Mouse (Mus musculus): ENCODE data around the gene Ap3s2. TPM values are rescaled to one million over a fixed set of nuclear protein-coding genes. Genes with fewer than 3 reads are reported as not detected.

Gene Ap3s2
- polyA plus RNA-seq (2012; rRNA removed) = 23.1 and 28.8 TPM in 2 replicates
- polyA plus RNA-seq (2014; fragmentation: Nextera tagmentation; extraction: Ambion mirVana) = 27.3 and 30.3 TPM in 2 replicates

DNA sequence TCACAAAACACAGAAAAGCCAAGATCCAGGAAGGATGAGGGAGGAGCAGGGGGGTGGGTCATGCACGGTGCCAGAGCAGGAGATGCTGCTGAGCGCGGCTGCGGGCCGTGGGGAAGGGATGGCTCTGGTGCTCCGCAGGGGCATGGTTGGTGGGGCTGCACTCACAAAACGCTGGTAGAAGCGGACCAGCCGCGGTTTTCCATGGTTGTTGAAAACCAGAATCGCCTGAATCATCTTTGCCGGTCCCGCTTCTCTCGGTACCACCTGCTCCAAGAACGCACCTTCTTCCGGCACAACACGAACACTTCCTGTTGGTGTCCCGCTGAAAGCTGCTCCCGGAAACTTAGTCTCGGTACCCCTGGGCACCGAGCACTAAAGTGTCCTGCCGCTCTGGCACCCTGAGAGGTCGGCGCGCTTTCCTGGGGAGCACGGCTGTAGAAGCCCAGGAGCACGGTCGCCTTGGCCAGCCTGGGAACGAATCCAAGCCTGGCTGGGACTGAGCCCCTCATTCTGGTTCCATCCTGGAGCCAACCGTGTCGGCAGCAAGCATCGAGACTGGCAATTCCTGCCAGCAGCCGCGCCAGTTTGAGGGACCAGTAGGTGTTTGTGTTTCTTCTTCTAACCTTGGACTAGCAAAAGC, at the start of gene Ap3s2:
Gene Ap3s2 (minus strand): TSS at position 306 of the 640 bp plus-strand sequence.
- DNase-seq (ENCODE audit: low spot score) = peak; percentile 85
- peak within 1 kb of the TSS; percentile 70; the same call in 1 of the 2 replicates for H3K27ac ChIP-seq (replicated peaks; ENCODE audit: low read depth, low read length)

DNA sequence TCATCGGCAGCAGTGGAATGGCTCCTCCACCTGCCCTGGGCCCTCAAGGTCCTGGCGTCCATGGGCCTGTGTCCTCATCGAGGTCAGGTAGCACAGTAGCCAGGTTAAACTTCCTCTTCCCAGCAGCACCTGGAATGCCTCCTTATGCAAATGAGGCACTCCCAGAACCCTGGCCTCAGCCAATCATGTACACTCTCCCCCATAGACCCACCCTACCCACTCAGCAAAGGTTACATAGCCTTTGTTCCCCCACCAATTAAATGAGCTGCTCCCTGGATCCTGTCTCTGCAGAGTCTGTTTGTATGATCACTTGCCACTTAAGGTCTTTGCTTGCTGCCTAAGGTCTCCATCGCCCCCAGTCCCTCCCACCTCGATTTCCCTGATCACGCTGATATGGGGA, 47.9 kb upstream of the Ap3s2 start:
- TF ChIP-seq POLR2A (IDR thresholded peaks at IDR 0.05; ENCODE audit: borderline replicate concordance, extremely low read depth, insufficient read depth, insufficient read length) = no peak
- Histone ChIP-seq H3K4me1 (ENCODE audit: control insufficient read depth, insufficient read depth, low read length) (no peaks in the 10 kb centered on the region), H3K4me3 (replicated peaks; ENCODE audit: low read length) (no peak overlapping the region), H3K9ac (ENCODE audit: low read depth, low read length, severe bottlenecking) (no peak overlapping the region), H3K36me3 (ENCODE audit: control insufficient read depth, insufficient read depth, low read length) (no peaks in the 10 kb centered on the region), H3K27me3 (ENCODE audit: control insufficient read depth, insufficient read depth, low read length) (no peaks in the 10 kb centered on the region), H3K27ac (replicated peaks; ENCODE audit: low read depth, low read length) (no peak overlapping the region), H3K4me2 (replicated peaks; ENCODE audit: low read depth, low read length, severe bottlenecking) (no peak overlapping the region), H3K9me3 (ENCODE audit: control insufficient read depth, low read length) (no peaks in the 10 kb centered on the region)
- 82% methylated on average over 6 of the region's 6 CpGs for WGBS
- no peak for ATAC-seq (ENCODE audit: low FRiP score, low read depth)
- DNase-seq (ENCODE audit: low spot score) = no peak

More for the DNA sequence above, at the start of gene Ap3s2:
- under 1% methylated on average over 34 of the region's 34 CpGs for WGBS
- Histone ChIP-seq H3K36me3 (ENCODE audit: control insufficient read depth, insufficient read depth, low read length) (peaks cover 8% of the 10 kb centered on the region; the same call in 1 of the 2 replicates), H3K4me3 (replicated peaks; ENCODE audit: low read length) (peak within 1 kb of the TSS; percentile 79), H3K9ac (ENCODE audit: low read depth, low read length, severe bottlenecking) (peak within 1 kb of the TSS; percentile 80), H3K4me2 (replicated peaks; ENCODE audit: low read depth, low read length, severe bottlenecking) (peak within 1 kb of the TSS; percentile 49), H3K4me1 (ENCODE audit: control insufficient read depth, insufficient read depth, low read length) (peaks cover 5% of the 10 kb centered on the region), H3K27me3 (ENCODE audit: control insufficient read depth, insufficient read depth, low read length) (no peaks in the 10 kb centered on the region), H3K9me3 (ENCODE audit: control insufficient read depth, low read length) (no peaks in the 10 kb centered on the region)
- ATAC-seq (ENCODE audit: low FRiP score, low read depth) = peak; percentile 90
- TF ChIP-seq POLR2A (IDR thresholded peaks at IDR 0.05; ENCODE audit: borderline replicate concordance, extremely low read depth, insufficient read depth, insufficient read length) = peak; percentile 79; the same call in 1 of the 2 replicates

DNA sequence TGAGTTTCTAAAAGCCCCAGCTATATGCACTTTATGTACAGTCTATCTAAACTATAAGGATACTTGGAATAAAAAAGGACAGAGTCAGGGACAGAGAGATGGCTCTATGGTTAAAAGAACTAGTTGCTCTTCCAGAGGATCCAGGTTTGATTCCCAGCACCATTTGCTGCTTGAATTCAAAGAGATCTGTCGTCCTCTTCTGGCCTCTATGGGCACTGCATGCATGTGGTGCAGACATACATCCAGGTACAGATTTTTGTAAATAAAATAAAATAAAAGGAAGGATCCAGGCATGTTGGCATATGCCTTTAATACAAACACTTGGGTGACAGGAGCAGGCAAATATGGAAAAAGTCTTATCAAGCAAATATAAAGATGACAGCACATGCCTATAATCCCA, 41.2 kb upstream of the Ap3s2 start:
- H3K27ac ChIP-seq (replicated peaks; ENCODE audit: low read depth, low read length) = no peak overlapping the region
- WGBS = 75% methylated on average over 1 of the region's 1 CpGs
- no peak for ATAC-seq (ENCODE audit: low FRiP score, low read depth)
- no peak for DNase-seq (ENCODE audit: low spot score)
- no peak overlapping the region for H3K4me3 ChIP-seq (replicated peaks; ENCODE audit: low read length)
- H3K27me3 ChIP-seq (ENCODE audit: control insufficient read depth, insufficient read depth, low read length) = no peaks in the 10 kb centered on the region
- H3K9me3 ChIP-seq (ENCODE audit: control insufficient read depth, low read length) = no peaks in the 10 kb centered on the region
- no peaks in the 10 kb centered on the region for H3K4me1 ChIP-seq (ENCODE audit: control insufficient read depth, insufficient read depth, low read length)
- no peak overlapping the region for H3K9ac ChIP-seq (ENCODE audit: low read depth, low read length, severe bottlenecking)
- no peak for TF ChIP-seq POLR2A (IDR thresholded peaks at IDR 0.05; ENCODE audit: borderline replicate concordance, extremely low read depth, insufficient read depth, insufficient read length)
- H3K4me2 ChIP-seq (replicated peaks; ENCODE audit: low read depth, low read length, severe bottlenecking) = no peak overlapping the region
- H3K36me3 ChIP-seq (ENCODE audit: control insufficient read depth, insufficient read depth, low read length) = no peaks in the 10 kb centered on the region

DNA sequence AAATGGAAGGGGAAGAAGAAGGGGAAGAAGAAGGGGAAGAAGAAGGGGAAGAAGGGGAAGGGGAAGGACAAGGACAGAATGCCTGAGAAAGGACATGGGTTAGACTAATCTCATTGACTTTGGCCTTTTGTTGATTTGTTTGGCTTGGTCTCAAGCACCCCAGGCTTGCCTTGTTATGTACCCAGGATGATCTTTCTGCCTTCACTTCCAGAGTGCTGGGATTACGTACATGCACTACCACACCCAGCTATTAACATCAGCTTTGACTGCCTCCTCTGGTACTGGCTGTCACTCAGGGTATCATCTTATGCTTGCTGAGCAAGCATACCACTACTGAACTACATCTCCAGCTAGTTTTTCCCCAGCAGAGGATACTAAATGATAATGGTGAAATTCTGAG, 35.7 kb upstream of the Ap3s2 start:
- 86% methylated on average over 1 of the region's 1 CpGs for WGBS
- ATAC-seq (ENCODE audit: low FRiP score, low read depth) = no peak

DNA sequence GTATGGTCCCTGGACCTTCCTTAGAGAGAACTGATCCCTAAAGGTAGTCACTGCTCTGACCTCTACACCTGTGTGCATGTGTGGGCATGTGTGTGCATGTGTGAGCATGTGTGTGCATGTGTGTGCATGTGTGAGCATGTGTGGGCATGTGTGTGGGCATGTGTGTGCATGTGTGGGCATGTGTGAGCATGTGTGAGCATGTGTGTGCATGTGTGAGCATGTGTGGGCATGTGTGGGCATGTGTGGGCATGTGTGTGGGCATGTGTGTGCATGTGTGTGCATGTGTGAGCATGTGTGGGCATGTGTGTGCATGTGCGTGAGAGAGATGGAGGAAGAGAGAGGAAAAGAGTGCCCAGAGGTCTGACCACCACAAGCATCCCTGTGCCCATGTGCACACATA, 34.4 kb upstream of the Ap3s2 start:
- H3K9ac ChIP-seq (ENCODE audit: low read depth, low read length, severe bottlenecking) = no peak overlapping the region
- H3K9me3 ChIP-seq (ENCODE audit: control insufficient read depth, low read length) = no peaks in the 10 kb centered on the region
- DNase-seq (ENCODE audit: low spot score) (no peak), ATAC-seq (ENCODE audit: low FRiP score, low read depth) (no peak)
- H3K27ac ChIP-seq (replicated peaks; ENCODE audit: low read depth, low read length) = no peak overlapping the region
- H3K4me3 ChIP-seq (replicated peaks; ENCODE audit: low read length) = no peak overlapping the region
- no peaks in the 10 kb centered on the region for H3K36me3 ChIP-seq (ENCODE audit: control insufficient read depth, insufficient read depth, low read length)
- H3K4me2 ChIP-seq (replicated peaks; ENCODE audit: low read depth, low read length, severe bottlenecking) = no peak overlapping the region
- WGBS = 88% methylated on average over 1 of the region's 1 CpGs
- H3K4me1 ChIP-seq (ENCODE audit: control insufficient read depth, insufficient read depth, low read length) = no peaks in the 10 kb centered on the region
- H3K27me3 ChIP-seq (ENCODE audit: control insufficient read depth, insufficient read depth, low read length) = no peaks in the 10 kb centered on the region
- TF ChIP-seq POLR2A (IDR thresholded peaks at IDR 0.05; ENCODE audit: borderline replicate concordance, extremely low read depth, insufficient read depth, insufficient read length) = no peak

More for the DNA sequence above, 35.7 kb upstream of the Ap3s2 start:
- no peaks in the 10 kb centered on the region for H3K4me1 ChIP-seq (ENCODE audit: control insufficient read depth, insufficient read depth, low read length)
- DNase-seq (ENCODE audit: low spot score) = no peak
- H3K4me2 ChIP-seq (replicated peaks; ENCODE audit: low read depth, low read length, severe bottlenecking) = no peak overlapping the region
- H3K4me3 ChIP-seq (replicated peaks; ENCODE audit: low read length) = no peak overlapping the region
- H3K9ac ChIP-seq (ENCODE audit: low read depth, low read length, severe bottlenecking) = no peak overlapping the region
- no peak overlapping the region for H3K27ac ChIP-seq (replicated peaks; ENCODE audit: low read depth, low read length)
- TF ChIP-seq POLR2A (IDR thresholded peaks at IDR 0.05; ENCODE audit: borderline replicate concordance, extremely low read depth, insufficient read depth, insufficient read length) = no peak
- no peaks in the 10 kb centered on the region for H3K36me3 ChIP-seq (ENCODE audit: control insufficient read depth, insufficient read depth, low read length)
- no peaks in the 10 kb centered on the region for H3K9me3 ChIP-seq (ENCODE audit: control insufficient read depth, low read length)
- no peaks in the 10 kb centered on the region for H3K27me3 ChIP-seq (ENCODE audit: control insufficient read depth, insufficient read depth, low read length)
